Mouse (Mus musculus): ENCODE results near the gene Ccl21a. TPM values are rescaled to one million over a fixed set of nuclear protein-coding genes. Genes with fewer than 3 reads are reported as not detected.
"Not testable (repeated sequence)": the region's sequence is repeated elsewhere in the genome, so short reads cannot be mapped to it uniquely, and the experiment has no call there.

Gene Ccl21a
- total RNA-seq (2012; rRNA removed) (not detected in 2 replicates), total RNA-seq (2014; rRNA removed) (not detected in 2 replicates), polyA plus RNA-seq (2012; ENCODE audit: insufficient read length, low read depth) (not detected in 2 replicates)

GRCm38 (mm10) chr4:42773893-42774292 lies at the start of gene Ccl21a:
Ccl21a (minus strand) TSS chr4:42773993.
- H3K79me2 ChIP-seq (replicated peaks; ENCODE audit: control insufficient read depth, extremely low read depth, insufficient read depth, poor library complexity, severe bottlenecking); H3K27ac ChIP-seq (ENCODE audit: insufficient read depth, low read depth); H3K9me3 ChIP-seq (replicated peaks; ENCODE audit: low read length); H3K36me3 ChIP-seq (replicated peaks in 1 of 2; ENCODE audit: control insufficient read depth in 1 of 2, insufficient read depth in 1 of 2, low read length in 1 of 2); in situ Hi-C loops (cut with MboI; ENCODE audit: low pct_ligation_motif_present, low pct_unique_long_range_greater_than_20kb, low sequenced_read_pairs); H3K4me2 ChIP-seq (ENCODE audit: insufficient read depth, low read depth, poor library complexity, severe bottlenecking); H3K4me3 ChIP-seq (replicated peaks in 1 of 3; ENCODE audit: low read depth in 2 of 3, low read length in 2 of 3, poor library complexity in 1 of 3); dilution Hi-C loops (cut with MboI; ENCODE audit: extremely low pct_ligation_motif_present, extremely low pct_unique_long_range_greater_than_20kb, low sequenced_read_pairs); H3K27me3 ChIP-seq (replicated peaks); H3K9ac ChIP-seq (ENCODE audit: insufficient read depth, low read depth); H3K4me1 ChIP-seq (ENCODE audit: control insufficient read depth in 1 of 2, insufficient read depth in 2 of 2); DNase-seq (ENCODE audit: extremely low read depth): not testable (repeated sequence)

- H3K4me3 ChIP-seq (replicated peaks in 1 of 3; ENCODE audit: low read depth in 2 of 3, low read length in 2 of 3, poor library complexity in 1 of 3); H3K27ac ChIP-seq (ENCODE audit: insufficient read depth, low read depth); H3K27me3 ChIP-seq (replicated peaks); H3K36me3 ChIP-seq (replicated peaks in 1 of 2; ENCODE audit: control insufficient read depth in 1 of 2, insufficient read depth in 1 of 2, low read length in 1 of 2); H3K4me2 ChIP-seq (ENCODE audit: insufficient read depth, low read depth, poor library complexity, severe bottlenecking); H3K4me1 ChIP-seq (ENCODE audit: control insufficient read depth in 1 of 2, insufficient read depth in 2 of 2); H3K9ac ChIP-seq (ENCODE audit: insufficient read depth, low read depth); DNase-seq (ENCODE audit: extremely low read depth); in situ Hi-C loops (cut with MboI; ENCODE audit: low pct_ligation_motif_present, low pct_unique_long_range_greater_than_20kb, low sequenced_read_pairs); H3K79me2 ChIP-seq (replicated peaks; ENCODE audit: control insufficient read depth, extremely low read depth, insufficient read depth, poor library complexity, severe bottlenecking); dilution Hi-C loops (cut with MboI; ENCODE audit: extremely low pct_ligation_motif_present, extremely low pct_unique_long_range_greater_than_20kb, low sequenced_read_pairs); H3K9me3 ChIP-seq (replicated peaks; ENCODE audit: low read length): not testable (repeated sequence)
These were observed 17.3 kb downstream of the Ccl21a start, which contains the start of gene Ccl19 for GRCm38 (mm10) chr4:42756477-42756876. Ccl19 (minus strand) TSS chr4:42756577.

DNA sequence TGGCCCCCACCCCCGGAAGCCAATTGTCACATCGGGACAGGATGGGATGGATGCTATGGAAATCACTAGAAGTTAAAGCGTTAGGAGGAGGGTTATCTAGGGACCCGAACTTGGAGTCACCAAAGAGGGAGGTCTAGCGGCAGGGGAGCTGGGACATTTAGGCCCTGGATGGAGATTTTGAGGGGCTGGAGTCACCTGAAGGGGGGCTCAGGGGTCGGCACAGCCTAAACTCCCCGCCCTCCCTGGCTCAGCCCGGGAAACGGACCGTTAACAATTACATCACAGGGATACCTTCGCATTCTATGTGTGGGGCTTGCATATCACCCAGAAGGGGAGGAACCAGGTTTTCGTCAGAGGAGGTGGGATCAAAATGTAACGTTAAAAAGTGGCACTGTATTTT lies 38.5 kb downstream of the Ccl21a start, which contains the start of gene 4930578G10Rik:
Gene 4930578G10Rik (plus strand): TSS at position 301 of the 400 bp plus-strand sequence.
- in situ Hi-C loops (cut with MboI; ENCODE audit: low pct_ligation_motif_present, low pct_unique_long_range_greater_than_20kb, low sequenced_read_pairs); H3K27ac ChIP-seq (ENCODE audit: insufficient read depth, low read depth); H3K4me3 ChIP-seq (replicated peaks in 1 of 3; ENCODE audit: low read depth in 2 of 3, low read length in 2 of 3, poor library complexity in 1 of 3); H3K9me3 ChIP-seq (replicated peaks; ENCODE audit: low read length); DNase-seq (ENCODE audit: extremely low read depth); H3K27me3 ChIP-seq (replicated peaks); H3K36me3 ChIP-seq (replicated peaks in 1 of 2; ENCODE audit: control insufficient read depth in 1 of 2, insufficient read depth in 1 of 2, low read length in 1 of 2); H3K9ac ChIP-seq (ENCODE audit: insufficient read depth, low read depth); H3K4me2 ChIP-seq (ENCODE audit: insufficient read depth, low read depth, poor library complexity, severe bottlenecking); H3K4me1 ChIP-seq (ENCODE audit: control insufficient read depth in 1 of 2, insufficient read depth in 2 of 2); H3K79me2 ChIP-seq (replicated peaks; ENCODE audit: control insufficient read depth, extremely low read depth, insufficient read depth, poor library complexity, severe bottlenecking); dilution Hi-C loops (cut with MboI; ENCODE audit: extremely low pct_ligation_motif_present, extremely low pct_unique_long_range_greater_than_20kb, low sequenced_read_pairs): not testable (repeated sequence)

Other genes starting within 250 kb of the Ccl21a start
- gene Fam205a2, start 245.8 kb downstream of the Ccl21a start, total RNA-seq (2012; rRNA removed): not detected in 2 replicates
- gene Fam205a2, start 245.8 kb downstream of the Ccl21a start, total RNA-seq (2014; rRNA removed): not detected in 2 replicates
- gene Fam205a2, start 245.8 kb downstream of the Ccl21a start, polyA plus RNA-seq (2012; ENCODE audit: insufficient read length, low read depth): not detected in 2 replicates
- not detected in 2 replicates for gene Gm10591, start 161.8 kb downstream of the Ccl21a start, total RNA-seq (2012; rRNA removed)
- not detected in 2 replicates for gene Gm10591, start 161.8 kb downstream of the Ccl21a start, total RNA-seq (2014; rRNA removed)
- not detected in 2 replicates for gene Gm10591, start 161.8 kb downstream of the Ccl21a start, polyA plus RNA-seq (2012; ENCODE audit: insufficient read length, low read depth)
- not detected in 2 replicates for gene Gm2564, start 144.3 kb downstream of the Ccl21a start, total RNA-seq (2012; rRNA removed)
- gene Gm2564, start 144.3 kb downstream of the Ccl21a start, total RNA-seq (2014; rRNA removed): not detected in 2 replicates
- not detected in 2 replicates for gene Gm2564, start 144.3 kb downstream of the Ccl21a start, polyA plus RNA-seq (2012; ENCODE audit: insufficient read length, low read depth)
- gene Ccl27b, start 118.7 kb downstream of the Ccl21a start, total RNA-seq (2012; rRNA removed): not detected in 2 replicates
- gene Ccl27b, start 118.7 kb downstream of the Ccl21a start, total RNA-seq (2014; rRNA removed): not detected in 2 replicates
- gene Ccl27b, start 118.7 kb downstream of the Ccl21a start, polyA plus RNA-seq (2012; ENCODE audit: insufficient read length, low read depth): not detected in 2 replicates
- gene Il11ra2, start 112.1 kb downstream of the Ccl21a start, total RNA-seq (2012; rRNA removed): not detected in 2 replicates
- not detected in 2 replicates for gene Il11ra2, start 112.1 kb downstream of the Ccl21a start, total RNA-seq (2014; rRNA removed)
- gene Il11ra2, start 112.1 kb downstream of the Ccl21a start, polyA plus RNA-seq (2012; ENCODE audit: insufficient read length, low read depth): not detected in 2 replicates
- gene 4930578G10Rik, start 38.4 kb downstream of the Ccl21a start, total RNA-seq (2012; rRNA removed): not detected in 2 replicates
- not detected in 2 replicates for gene 4930578G10Rik, start 38.4 kb downstream of the Ccl21a start, total RNA-seq (2014; rRNA removed)
- not detected in 2 replicates for gene 4930578G10Rik, start 38.4 kb downstream of the Ccl21a start, polyA plus RNA-seq (2012; ENCODE audit: insufficient read length, low read depth)
- not detected in 2 replicates for gene Ccl19, start 17.4 kb downstream of the Ccl21a start, total RNA-seq (2012; rRNA removed)
- gene Ccl19, start 17.4 kb downstream of the Ccl21a start, total RNA-seq (2014; rRNA removed): not detected in 2 replicates
- gene Ccl19, start 17.4 kb downstream of the Ccl21a start, polyA plus RNA-seq (2012; ENCODE audit: insufficient read length, low read depth): not detected in 2 replicates
- not detected in 2 replicates for gene Fam205a1, start 79.9 kb upstream of the Ccl21a start, total RNA-seq (2012; rRNA removed)
- not detected in 2 replicates for gene Fam205a1, start 79.9 kb upstream of the Ccl21a start, total RNA-seq (2014; rRNA removed)
- not detected in 2 replicates for gene Fam205a1, start 79.9 kb upstream of the Ccl21a start, polyA plus RNA-seq (2012; ENCODE audit: insufficient read length, low read depth)
- gene Gm12394, start 82.8 kb upstream of the Ccl21a start, total RNA-seq (2012; rRNA removed): not detected in 2 replicates
- gene Gm12394, start 82.8 kb upstream of the Ccl21a start, total RNA-seq (2014; rRNA removed): not detected in 2 replicates
- not detected in 2 replicates for gene Gm12394, start 82.8 kb upstream of the Ccl21a start, polyA plus RNA-seq (2012; ENCODE audit: insufficient read length, low read depth)
- not detected in 2 replicates for gene Fam205c, start 100.2 kb upstream of the Ccl21a start, total RNA-seq (2012; rRNA removed)
- gene Fam205c, start 100.2 kb upstream of the Ccl21a start, total RNA-seq (2014; rRNA removed): not detected in 2 replicates
- gene Fam205c, start 100.2 kb upstream of the Ccl21a start, polyA plus RNA-seq (2012; ENCODE audit: insufficient read length, low read depth): not detected in 2 replicates
- not detected in 2 replicates for gene Phf24, start 142.7 kb upstream of the Ccl21a start, total RNA-seq (2012; rRNA removed)
- gene Phf24, start 142.7 kb upstream of the Ccl21a start, total RNA-seq (2014; rRNA removed): not detected in 2 replicates
- gene Phf24, start 142.7 kb upstream of the Ccl21a start, polyA plus RNA-seq (2012; ENCODE audit: insufficient read length, low read depth): not detected in 2 replicates
- gene Dnajb5, start 175.8 kb upstream of the Ccl21a start, total RNA-seq (2012; rRNA removed): 2.7 and 3.2 TPM in 2 replicates
- gene Dnajb5, start 175.8 kb upstream of the Ccl21a start, total RNA-seq (2014; rRNA removed): 1.9 and 2.2 TPM in 2 replicates
- gene Dnajb5, start 175.8 kb upstream of the Ccl21a start, polyA plus RNA-seq (2012; ENCODE audit: insufficient read length, low read depth): 3.9 and 4.2 TPM in 2 replicates
- gene 1700022I11Rik, start 195.6 kb upstream of the Ccl21a start, total RNA-seq (2012; rRNA removed): 0.55 and 1.4 TPM in 2 replicates
- gene 1700022I11Rik, start 195.6 kb upstream of the Ccl21a start, total RNA-seq (2014; rRNA removed): not detected in 2 replicates
- gene 1700022I11Rik, start 195.6 kb upstream of the Ccl21a start, polyA plus RNA-seq (2012; ENCODE audit: insufficient read length, low read depth): 0.07 and 0.24 TPM in 2 replicates
- 237 and 301 TPM in 2 replicates for gene Vcp, start 226.5 kb upstream of the Ccl21a start, total RNA-seq (2012; rRNA removed)
- gene Vcp, start 226.5 kb upstream of the Ccl21a start, total RNA-seq (2014; rRNA removed): 200 and 203 TPM in 2 replicates
- gene Vcp, start 226.5 kb upstream of the Ccl21a start, polyA plus RNA-seq (2012; ENCODE audit: insufficient read length, low read depth): 462 and 463 TPM in 2 replicates
- gene Fancg, start 236.5 kb upstream of the Ccl21a start, total RNA-seq (2012; rRNA removed): 13.2 and 14.8 TPM in 2 replicates
- gene Fancg, start 236.5 kb upstream of the Ccl21a start, total RNA-seq (2014; rRNA removed): 12.3 and 13.7 TPM in 2 replicates
- 15.1 and 18.7 TPM in 2 replicates for gene Fancg, start 236.5 kb upstream of the Ccl21a start, polyA plus RNA-seq (2012; ENCODE audit: insufficient read length, low read depth)